Mouse (Mus musculus) kidney, embryonic 15.5 days (tissue): ENCODE data around the gene Olfr872. TPM values are rescaled to one million over a fixed set of nuclear protein-coding genes. Genes with fewer than 3 reads are reported as not detected.
"Not testable (repeated sequence)": the region's sequence is repeated elsewhere in the genome, so short reads cannot be mapped to it uniquely, and the experiment has no call there.

ENCODE experiments used
- ATAC-seq: fragments of 200-750 bp; cut with Nextera tagmentation; replicated peaks from 2 replicates; pipeline ENCODE4 v1.8.0; 2017; ENCODE audit warnings: moderate TSS enrichment; ENCODE audit not compliant: low FRiP score
- H3K27ac ChIP-seq: fragments of 300-500 bp; sonication (generic); 2 replicates; pipeline ENCODE4 v1.5.1; 2015; ENCODE audit warnings: mild to moderate bottlenecking, inconsistent platforms
- H3K27me3 ChIP-seq: fragments of 300-500 bp; sonication (generic); 2 replicates; pipeline ENCODE4 v1.6.1; 2015; ENCODE audit warnings: inconsistent platforms
- H3K36me3 ChIP-seq: fragments of 300-500 bp; sonication (generic); 2 replicates; pipeline ENCODE4 v1.6.1; 2015; ENCODE audit warnings: inconsistent platforms
- H3K4me1 ChIP-seq: fragments of 300-500 bp; sonication (generic); 2 replicates; pipeline ENCODE4 v1.6.1; 2015; ENCODE audit warnings: inconsistent platforms
- H3K4me2 ChIP-seq: fragments of 300-500 bp; sonication (generic); 2 replicates; pipeline ENCODE4 v1.6.1; 2015; ENCODE audit warnings: moderate library complexity, mild to moderate bottlenecking, inconsistent platforms
- H3K4me3 ChIP-seq: fragments of 300-500 bp; sonication (generic); replicated peaks from 2 replicates; pipeline ENCODE4 v1.5.1; 2015; ENCODE audit warnings: mild to moderate bottlenecking, inconsistent platforms
- H3K9ac ChIP-seq: fragments of 300-500 bp; sonication (generic); 2 replicates; pipeline ENCODE4 v1.6.1; 2015; ENCODE audit warnings: mild to moderate bottlenecking, inconsistent platforms
- H3K9me3 ChIP-seq: fragments of 300-500 bp; sonication (generic); replicated peaks from 2 replicates; pipeline ENCODE4 v1.6.1; 2016; ENCODE audit warnings: inconsistent platforms
- WGBS: fragments of 180-500 bp; shearing (Covaris S2); methylation state at CpG from one replicate; pipeline ENCODE4 v1.1.7; 2015; ENCODE audit warnings: mixed read lengths; 5-methylcytosine and 5-hydroxymethylcytosine counted together
- polyA plus RNA-seq: library from polyadenylated mRNA; unstranded; fragments of >200 nt; fragmentation: Nextera tagmentation; extraction: Ambion mirVana; gene quantifications from 2 replicates; pipeline ENCODE4 v1.2.1, GENCODE M21; 2015

Olfr872 gene
- polyA plus RNA-seq, result not detected in 2 replicates

- Histone ChIP-seq H3K9ac (no peak within 1 kb of the TSS), H3K27ac (no peak within 1 kb of the TSS), H3K27me3 (no peaks in the 10 kb centered on the region), H3K4me2 (no peak within 1 kb of the TSS), H3K4me3 (no peak within 1 kb of the TSS), H3K36me3 (no peaks in the 10 kb centered on the region), H3K4me1 (no peaks in the 10 kb centered on the region), H3K9me3 (no peaks in the 10 kb centered on the region)
- no peak for ATAC-seq
These were observed at the start of gene Olfr872 for GRCm38 (mm10) chr9:20236819-20237218. Gene Olfr872 (plus strand): TSS chr9:20237119.

- Histone ChIP-seq H3K4me3 (no peak overlapping the region), H3K9ac (no peak overlapping the region), H3K27me3 (no peaks in the 10 kb centered on the region), H3K4me1 (no peaks in the 10 kb centered on the region), H3K4me2 (no peak overlapping the region), H3K36me3 (no peaks in the 10 kb centered on the region), H3K9me3 (peaks cover 5% of the 10 kb centered on the region; the same call in 1 of the 2 replicates), H3K27ac (no peak overlapping the region)
- ATAC-seq, result no peak
- WGBS, result 52% methylated on average over 1 of the region's 1 CpGs
These were observed 34.8 kb upstream of the Olfr872 start for GRCm38 (mm10) chr9:20202131-20202530.

GRCm38 (mm10) chr9:20203413-20203984, 33.4 kb upstream of the Olfr872 start:
- H3K9me3 ChIP-seq, H3K4me1 ChIP-seq, H3K4me3 ChIP-seq, H3K36me3 ChIP-seq, H3K4me2 ChIP-seq, ATAC-seq, H3K9ac ChIP-seq, H3K27me3 ChIP-seq, H3K27ac ChIP-seq: not testable (repeated sequence)
- 91% methylated on average over 7 of the region's 7 CpGs for WGBS

GRCm38 (mm10) chr9:20210812-20211211, 26.1 kb upstream of the Olfr872 start:
- Histone ChIP-seq H3K27ac (no peak overlapping the region), H3K4me1 (no peaks in the 10 kb centered on the region), H3K36me3 (no peaks in the 10 kb centered on the region), H3K9ac (no peak overlapping the region), H3K27me3 (no peaks in the 10 kb centered on the region), H3K4me2 (no peak overlapping the region), H3K9me3 (no peaks in the 10 kb centered on the region; the same call in 1 of the 2 replicates), H3K4me3 (no peak overlapping the region)
- no peak for ATAC-seq
- 44% methylated on average over 1 of the region's 1 CpGs for WGBS

- Histone ChIP-seq H3K4me3 (no peak overlapping the region), H3K27me3 (no peaks in the 10 kb centered on the region), H3K27ac (no peak overlapping the region), H3K9me3 (no peaks in the 10 kb centered on the region; the same call in 1 of the 2 replicates), H3K4me1 (no peaks in the 10 kb centered on the region), H3K9ac (no peak overlapping the region), H3K36me3 (no peaks in the 10 kb centered on the region), H3K4me2 (no peak overlapping the region)
- ATAC-seq, result no peak
- 69% methylated on average over 2 of the region's 2 CpGs for WGBS
These were observed 25.4 kb upstream of the Olfr872 start for GRCm38 (mm10) chr9:20211477-20211876.

- no peaks in the 10 kb centered on the region for H3K4me1 ChIP-seq
- no peaks in the 10 kb centered on the region; the same call in 1 of the 2 replicates for H3K9me3 ChIP-seq
- no peak within 1 kb of the TSS for H3K4me2 ChIP-seq
- H3K36me3 ChIP-seq, result no peaks in the 10 kb centered on the region
- no peaks in the 10 kb centered on the region for H3K27me3 ChIP-seq
- no peak within 1 kb of the TSS for H3K9ac ChIP-seq
- ATAC-seq, result no peak
- no peak within 1 kb of the TSS for H3K27ac ChIP-seq
- H3K4me3 ChIP-seq, result no peak within 1 kb of the TSS
These were observed 25.0 kb upstream of the Olfr872 start, which contains the start of gene Olfr871 for GRCm38 (mm10) chr9:20211907-20212306. Gene Olfr871 (plus strand): TSS chr9:20212207.

GRCm38 (mm10) chr9:20237378-20237777, 459 bp downstream of the Olfr872 start:
- Histone ChIP-seq H3K4me1 (no peaks in the 10 kb centered on the region), H3K4me2 (no peak overlapping the region), H3K36me3 (no peaks in the 10 kb centered on the region), H3K9ac (no peak overlapping the region), H3K27ac (no peak overlapping the region), H3K27me3 (no peaks in the 10 kb centered on the region), H3K4me3 (no peak overlapping the region), H3K9me3 (no peaks in the 10 kb centered on the region)
- 73% methylated on average over 2 of the region's 2 CpGs for WGBS
- no peak for ATAC-seq

- 82% methylated on average over 1 of the region's 1 CpGs for WGBS
- H3K4me3 ChIP-seq, result no peak within 1 kb of the TSS
- no peak within 1 kb of the TSS for H3K4me2 ChIP-seq
- no peaks in the 10 kb centered on the region for H3K36me3 ChIP-seq
- no peak for ATAC-seq
- no peak within 1 kb of the TSS for H3K9ac ChIP-seq
- H3K4me1 ChIP-seq, result no peaks in the 10 kb centered on the region
- no peak within 1 kb of the TSS for H3K27ac ChIP-seq
- no peaks in the 10 kb centered on the region for H3K9me3 ChIP-seq
- H3K27me3 ChIP-seq, result no peaks in the 10 kb centered on the region
These were observed 45.1 kb downstream of the Olfr872 start, which contains the start of gene Olfr39 for GRCm38 (mm10) chr9:20282051-20282450. Gene Olfr39 (plus strand): TSS chr9:20282351.

GRCm38 (mm10) chr9:20295562-20295961, 58.6 kb downstream of the Olfr872 start:
- WGBS, result 86% methylated on average over 5 of the region's 5 CpGs
- H3K4me1 ChIP-seq, H3K27ac ChIP-seq, H3K27me3 ChIP-seq, H3K36me3 ChIP-seq, H3K4me2 ChIP-seq, H3K9me3 ChIP-seq, ATAC-seq, H3K4me3 ChIP-seq, H3K9ac ChIP-seq: not testable (repeated sequence)

- Histone ChIP-seq H3K27me3 (no peaks in the 10 kb centered on the region), H3K9ac (no peak within 1 kb of the TSS), H3K4me3 (no peak within 1 kb of the TSS), H3K4me2 (no peak within 1 kb of the TSS), H3K27ac (no peak within 1 kb of the TSS), H3K9me3 (no peaks in the 10 kb centered on the region), H3K36me3 (no peaks in the 10 kb centered on the region), H3K4me1 (no peaks in the 10 kb centered on the region)
- 91% methylated on average over 1 of the region's 1 CpGs for WGBS
- no peak for ATAC-seq
These were observed 61.3 kb downstream of the Olfr872 start, which contains the start of gene Olfr873 for GRCm38 (mm10) chr9:20298232-20298631. Gene Olfr873 (plus strand): TSS chr9:20298532.

Other genes starting within 250 kb of the Olfr872 start
- not detected in 2 replicates for gene Olfr866, start 209.1 kb upstream of the Olfr872 start, polyA plus RNA-seq
- gene Olfr867, start 179.6 kb upstream of the Olfr872 start, polyA plus RNA-seq, result not detected in 2 replicates
- not detected in 2 replicates for gene Olfr868, start 138.5 kb upstream of the Olfr872 start, polyA plus RNA-seq
- gene Olfr869, start 108.1 kb upstream of the Olfr872 start, polyA plus RNA-seq, result not detected in 2 replicates
- not detected in 2 replicates for gene Olfr870, start 63.1 kb upstream of the Olfr872 start, polyA plus RNA-seq
- not detected in 2 replicates for gene Olfr871, start 24.9 kb upstream of the Olfr872 start, polyA plus RNA-seq
- not detected in 2 replicates for gene Olfr39, start 45.2 kb downstream of the Olfr872 start, polyA plus RNA-seq
- gene Olfr873, start 61.4 kb downstream of the Olfr872 start, polyA plus RNA-seq, result not detected in 2 replicates
- not detected in 2 replicates for gene Olfr18, start 99.0 kb downstream of the Olfr872 start, polyA plus RNA-seq
- 32.9 and 35.6 TPM in 2 replicates for gene Zfp560, start 148.1 kb downstream of the Olfr872 start, polyA plus RNA-seq
- gene Zfp26, start 223.0 kb downstream of the Olfr872 start, polyA plus RNA-seq, result 17.8 and 21.9 TPM in 2 replicates